Mouse (Mus musculus): ENCODE data around the gene Tmem121b.
A peak's percentile ranks its signal among the peaks of the same experiment; 100 is the strongest.

Gene Tmem121b

DNA sequence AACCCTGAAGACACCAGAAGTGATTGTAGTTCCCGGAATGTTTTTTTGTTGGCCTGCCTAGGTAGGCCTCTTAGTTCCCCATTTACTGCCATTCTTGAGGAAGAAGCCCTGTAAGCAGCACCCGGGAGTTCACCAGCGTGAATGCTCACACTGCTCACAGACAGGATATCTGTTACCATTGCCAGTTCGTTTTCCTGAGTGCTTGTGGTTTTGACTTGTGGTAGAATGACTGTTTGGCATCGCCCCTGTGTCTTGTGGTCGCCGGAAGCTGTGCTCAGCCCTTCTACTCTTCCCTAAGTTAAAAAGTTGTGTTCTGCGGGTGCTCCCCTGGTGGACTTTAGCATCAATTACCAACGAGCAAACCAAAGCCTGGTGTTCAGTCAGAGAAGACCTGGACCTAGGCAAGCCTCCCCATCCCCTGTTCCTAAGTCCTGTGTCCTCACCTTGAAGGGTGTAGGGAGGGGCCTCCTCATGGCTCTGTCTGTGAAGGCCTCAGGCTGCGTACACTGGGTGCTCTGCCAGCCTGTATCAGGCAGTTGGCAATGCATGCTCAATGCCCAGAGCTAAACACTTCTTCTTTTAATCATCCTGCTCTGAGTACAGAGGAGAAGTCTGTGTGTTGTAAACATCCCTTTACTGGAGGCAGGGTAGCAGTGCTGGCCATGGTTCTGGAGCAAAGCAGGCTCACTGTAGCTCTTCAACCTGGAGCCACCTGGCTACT lies 26.8 kb downstream of the Tmem121b start:
- no peak for DNase-seq (ENCODE audit: inconsistent age in 2 of 2, low spot score in 1 of 2)

DNA sequence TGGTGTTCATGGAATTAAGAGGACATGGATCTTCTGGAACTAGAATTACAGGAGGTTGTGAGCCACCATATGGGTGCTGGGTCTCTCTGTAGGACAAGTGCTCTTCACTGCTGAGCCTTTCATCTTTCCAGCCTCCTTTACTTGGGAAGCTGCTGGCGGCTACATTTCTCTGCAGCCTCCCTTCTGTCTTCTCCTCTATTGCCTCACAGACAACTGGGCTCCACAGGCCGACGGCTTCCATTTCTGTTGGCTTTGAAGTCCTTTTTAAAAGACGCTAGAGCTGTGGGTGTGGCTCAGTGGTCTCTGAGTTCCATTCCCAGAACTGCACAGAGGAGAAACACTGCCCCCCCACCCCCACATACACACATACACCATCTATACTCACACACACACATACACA lies 28.2 kb downstream of the Tmem121b start:
- no peak for DNase-seq (ENCODE audit: inconsistent age in 2 of 2, low spot score in 1 of 2)

- DNase-seq (ENCODE audit: inconsistent age in 2 of 2, low spot score in 1 of 2), result no peak
Observed at GRCm38 (mm10) chr6:120464406-120464939, 29.1 kb downstream of the Tmem121b start.

DNA sequence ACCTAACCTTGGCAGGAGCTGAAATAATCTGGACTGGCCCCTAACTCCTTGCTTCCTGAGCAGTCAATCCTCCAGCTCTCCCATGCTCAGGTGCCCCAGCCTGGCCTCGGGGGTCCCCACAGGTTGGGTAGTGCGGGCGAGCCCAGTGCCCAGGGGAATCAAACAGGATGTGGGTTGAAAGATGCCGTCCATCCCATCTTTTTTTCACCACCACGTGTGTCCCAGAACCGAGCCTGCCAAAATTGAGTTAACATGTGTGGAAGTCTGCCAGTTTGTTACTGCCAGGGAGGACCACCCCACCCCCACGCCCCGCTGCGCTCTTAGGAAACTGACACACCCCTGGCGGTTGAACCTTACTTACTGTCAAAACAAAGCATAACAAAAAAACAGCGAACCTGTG lies 29.7 kb downstream of the Tmem121b start:
- peak in 1 of 2 experiments; percentile 66 for DNase-seq (ENCODE audit: inconsistent age in 2 of 2, low spot score in 1 of 2)

DNA sequence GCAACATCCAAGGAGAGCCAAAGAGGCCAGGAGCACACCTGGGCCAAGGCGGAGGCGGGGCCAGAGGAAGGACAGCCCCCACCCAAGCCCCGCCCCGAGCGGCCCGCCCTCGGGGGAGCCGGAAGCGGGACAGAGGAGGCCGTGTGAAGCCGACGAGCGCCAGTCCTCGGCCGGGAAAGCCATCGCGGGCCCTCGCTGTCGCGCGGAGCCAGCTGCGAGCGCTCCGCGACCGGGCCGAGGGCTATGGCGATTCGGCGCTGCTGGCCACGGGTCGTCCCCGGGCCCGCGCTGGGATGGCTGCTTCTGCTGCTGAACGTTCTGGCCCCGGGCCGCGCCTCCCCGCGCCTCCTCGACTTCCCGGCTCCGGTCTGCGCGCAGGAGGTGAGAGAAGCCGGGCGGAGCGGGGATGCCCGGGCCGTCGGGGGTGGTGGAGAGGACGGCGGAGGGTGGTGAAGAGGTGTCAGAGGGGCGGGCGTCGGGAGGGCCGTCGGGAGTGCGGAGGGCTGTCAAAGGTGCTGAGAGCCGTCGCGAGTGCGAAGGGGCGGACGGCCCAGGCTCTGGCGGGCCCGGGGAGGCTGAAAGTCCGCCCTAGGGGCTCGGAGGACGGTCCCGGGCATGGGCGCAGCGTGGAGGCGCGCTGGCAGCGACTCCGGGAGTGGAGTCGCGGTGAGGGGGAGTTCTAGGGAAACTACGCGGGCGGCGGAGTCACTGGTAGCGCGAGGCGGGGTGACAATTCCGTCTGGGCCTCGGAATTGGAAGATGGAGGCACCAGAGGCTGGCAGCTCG lies 30.3 kb downstream of the Tmem121b start, which contains the start of gene Il17ra:
Il17ra (plus strand) TSS at position 162 of the 786 bp plus-strand sequence.
- DNase-seq (ENCODE audit: inconsistent age in 2 of 2, low spot score in 1 of 2), result peak; percentile 82 to 92

GRCm38 (mm10) chr6:120462251-120462650 lies 31.4 kb downstream of the Tmem121b start:
- DNase-seq (ENCODE audit: inconsistent age in 2 of 2, low spot score in 1 of 2), result no peak

DNA sequence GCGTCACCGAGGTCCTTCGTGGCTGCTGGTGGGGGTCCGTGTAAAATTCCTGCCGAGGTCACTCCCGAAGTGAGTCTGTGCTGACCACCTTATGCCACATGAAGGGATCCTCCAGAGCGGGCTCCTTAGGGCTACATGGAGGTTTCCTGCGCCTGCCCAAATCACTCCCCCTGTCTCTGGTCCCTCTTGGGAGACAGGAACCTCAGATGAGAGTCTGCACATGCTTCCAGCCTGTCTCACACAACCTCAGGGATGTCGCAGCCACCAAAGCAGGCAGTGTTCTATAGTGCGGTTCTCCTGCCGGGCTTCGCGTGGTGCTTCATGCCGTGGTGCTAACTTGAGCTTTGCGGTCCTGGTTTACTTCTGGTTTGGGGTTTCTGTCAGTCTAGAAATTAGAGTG lies 32.4 kb downstream of the Tmem121b start:
- DNase-seq (ENCODE audit: inconsistent age in 2 of 2, low spot score in 1 of 2), result no peak

DNA sequence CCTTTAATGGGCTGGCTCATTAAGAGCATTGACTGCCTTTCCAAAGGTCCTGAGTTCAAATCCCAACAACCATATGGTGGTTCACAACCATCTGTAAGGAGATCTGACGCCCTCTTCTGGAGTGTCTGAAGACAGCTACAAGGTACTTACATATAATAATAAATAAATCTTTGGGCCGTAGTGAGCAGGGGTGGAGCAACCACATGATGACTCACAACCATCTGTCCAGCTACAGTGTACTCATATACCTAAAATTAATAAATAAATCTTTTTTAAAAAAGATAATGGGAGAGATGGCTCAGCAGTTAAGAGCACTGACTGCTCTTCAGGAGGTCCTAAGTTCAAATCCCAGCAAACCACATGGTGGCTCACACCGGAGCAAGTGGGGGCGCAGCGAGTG lies 35.9 kb downstream of the Tmem121b start:
- no peak for DNase-seq (ENCODE audit: inconsistent age in 2 of 2, low spot score in 1 of 2)

GRCm38 (mm10) chr6:120457074-120457473 lies 36.5 kb downstream of the Tmem121b start:
- no peak for DNase-seq (ENCODE audit: inconsistent age in 2 of 2, low spot score in 1 of 2)

GRCm38 (mm10) chr6:120454627-120455077 lies 39.0 kb downstream of the Tmem121b start:
- peak in 1 of 2 experiments; percentile 39 for DNase-seq (ENCODE audit: inconsistent age in 2 of 2, low spot score in 1 of 2)

DNA sequence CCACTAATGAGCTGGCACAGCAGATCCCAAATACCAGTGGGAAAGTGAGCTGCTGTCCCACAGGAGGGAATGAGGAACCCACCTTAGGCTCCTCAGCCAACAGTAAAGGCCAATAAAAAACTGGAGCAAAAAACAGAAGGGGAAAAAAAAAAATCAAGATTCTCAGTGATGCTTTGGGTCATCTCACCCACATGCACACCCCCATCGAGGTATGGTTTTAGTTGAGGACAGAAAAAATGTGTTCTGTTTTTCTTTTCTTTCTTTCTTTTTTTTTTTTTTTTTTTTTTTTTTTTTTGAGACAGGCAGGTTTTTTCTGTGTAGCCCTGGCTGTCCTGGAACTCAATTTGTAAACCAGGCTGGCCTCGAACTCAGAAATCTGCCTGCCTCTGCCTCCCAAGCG lies 40.1 kb downstream of the Tmem121b start:
- no peak for DNase-seq (ENCODE audit: inconsistent age in 2 of 2, low spot score in 1 of 2)

- DNase-seq (ENCODE audit: inconsistent age in 2 of 2, low spot score in 1 of 2), result peak in 1 of 2 experiments; percentile 47
Observed at GRCm38 (mm10) chr6:120453103-120453445, 40.5 kb downstream of the Tmem121b start.

- DNase-seq (ENCODE audit: inconsistent age in 2 of 2, low spot score in 1 of 2), result no peak
Observed at GRCm38 (mm10) chr6:120452384-120453102, 41.1 kb downstream of the Tmem121b start.

DNA sequence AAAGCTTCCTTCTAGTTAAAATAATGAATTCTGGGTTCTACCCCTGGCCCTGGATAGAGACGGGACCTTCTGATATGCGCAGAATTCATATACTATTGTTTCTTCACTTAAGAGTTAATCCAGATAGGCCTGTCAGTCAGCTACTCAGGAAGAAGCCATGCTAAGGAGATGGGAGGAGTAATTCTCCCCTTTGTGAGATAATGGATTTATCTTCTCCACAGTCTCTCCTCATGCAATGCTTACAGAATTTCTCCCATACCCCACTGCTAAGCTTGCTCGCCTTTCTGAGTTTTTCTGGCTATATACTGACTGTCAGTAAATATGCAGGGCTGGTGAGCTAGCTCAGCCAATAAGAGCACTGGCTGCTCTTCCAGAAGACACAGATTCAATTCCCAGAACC lies 43.4 kb downstream of the Tmem121b start:
- no peak for DNase-seq (ENCODE audit: inconsistent age in 2 of 2, low spot score in 1 of 2)

- DNase-seq (ENCODE audit: inconsistent age in 2 of 2, low spot score in 1 of 2), result peak in 1 of 2 experiments; percentile 72
Observed at GRCm38 (mm10) chr6:120443363-120444355, 49.9 kb downstream of the Tmem121b start.

DNA sequence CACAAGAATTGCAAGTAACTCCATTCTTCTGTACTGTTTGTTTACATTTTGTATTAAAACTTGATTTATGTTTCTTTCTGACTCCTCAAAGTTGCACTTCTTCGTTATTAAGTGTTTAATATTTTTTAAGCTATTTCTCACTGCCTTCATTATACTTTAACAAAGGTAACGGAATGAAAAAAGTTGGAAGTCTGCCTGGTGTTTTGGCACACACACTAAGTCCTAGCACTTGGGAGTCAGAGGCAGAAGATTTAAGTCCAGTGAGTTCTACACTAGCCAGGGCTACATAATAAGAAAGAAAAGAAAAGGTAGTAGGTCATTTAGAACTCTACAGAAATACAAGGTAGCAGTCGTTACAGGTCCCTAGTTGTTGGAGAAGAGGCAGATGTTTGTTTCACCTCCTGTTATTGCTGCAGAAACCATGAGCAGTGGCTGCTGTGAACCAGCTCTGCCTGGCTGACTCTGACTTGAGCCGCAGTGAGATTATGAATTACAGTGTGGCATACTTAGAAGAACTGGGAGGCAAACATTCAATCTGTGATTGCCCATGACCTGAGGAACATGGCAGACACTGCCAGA lies 51.3 kb downstream of the Tmem121b start:
- DNase-seq (ENCODE audit: inconsistent age in 2 of 2, low spot score in 1 of 2), result peak in 1 of 2 experiments; percentile 48

All from adrenal gland, adult (tissue).